15 mouse cellular contexts compared by ENCODE assay signal in genomic region chr11:66911811-66912210, GRCm38 (mm10). TPM values are rescaled to one million over a fixed set of nuclear protein-coding genes. Genes with fewer than 3 reads are reported as not detected.
DNase-seq lines count a peak whose midpoint lies in the region; ATAC-seq and TF ChIP-seq lines count a peak whose summit lies in the region.
"Had no signal": no experiment of that assay in that cellular context is flagged by ENCODE, and none has a peak within 500 bp of the region (broad histone marks: within the 10 kb centered on the region; RNA-seq: fewer than 3 reads in every experiment).

TSS of gene Pirt (plus strand) at chr11:66911981.

- H3K4me1 ChIP-seq in intestine, embryonic 15.5 days (replicated peaks) = peaks cover 7% of the 10 kb centered on the region; the same call in 1 of the 2 replicates
- peaks cover 4% of the 10 kb centered on the region; the same call in 1 of the 2 replicates for H3K4me1 ChIP-seq in intestine, postnatal 0 days (replicated peaks; ENCODE audit: control insufficient read depth, insufficient read depth, low read length)
- peaks cover 37% of the 10 kb centered on the region for H3K4me1 ChIP-seq in heart, embryonic 12.5 days (replicated peaks)
- peaks cover 23% of the 10 kb centered on the region for H3K4me1 ChIP-seq in liver, embryonic 15.5 days (replicated peaks)
- no peaks in the 10 kb centered on the region for H3K4me1 ChIP-seq in thymus, adult 2 months (replicated peaks; ENCODE audit: control insufficient read depth, insufficient read depth, low read length)

- peak; percentile 67 for DNase-seq in MN1 (ENCODE audit: low spot score)
- no peak for DNase-seq in right cerebral cortex, postnatal 25 days
- no peak for DNase-seq in left cerebral cortex, adult 8-10 months (ENCODE audit: low spot score in 2 of 2)
- no peak for DNase-seq in thymus, adult 2 months
- DNase-seq: gastrocnemius, postnatal 25 days; kidney, postnatal 36 days; lung, adult 2 months; right cerebral cortex, postnatal 4 days had no signal

- no peak within 1 kb of the TSS for H3K9ac ChIP-seq in intestine, embryonic 15.5 days
- H3K9ac ChIP-seq in intestine, postnatal 0 days (ENCODE audit: low read depth, low read length) = no peak within 1 kb of the TSS
- H3K9ac ChIP-seq in heart, embryonic 12.5 days = peak within 1 kb of the TSS; percentile 60
- no peak within 1 kb of the TSS for H3K9ac ChIP-seq in liver, embryonic 15.5 days

- no peak within 1 kb of the TSS for H3K4me3 ChIP-seq in intestine, embryonic 15.5 days (replicated peaks)
- no peak within 1 kb of the TSS for H3K4me3 ChIP-seq in intestine, postnatal 0 days (ENCODE audit: low read depth, low read length)
- peak within 1 kb of the TSS; percentile 43 for H3K4me3 ChIP-seq in heart, embryonic 12.5 days
- H3K4me3 ChIP-seq in liver, embryonic 15.5 days (replicated peaks) = no peak within 1 kb of the TSS
- H3K4me3 ChIP-seq in thymus, adult 2 months (ENCODE audit: control insufficient read depth, insufficient read depth, low read length) = no peak within 1 kb of the TSS
- H3K4me3 ChIP-seq: midbrain, embryonic 10.5 days had no signal

- H3K27me3 ChIP-seq in intestine, embryonic 15.5 days (replicated peaks) = no peaks in the 10 kb centered on the region
- H3K27me3 ChIP-seq in intestine, postnatal 0 days (replicated peaks; ENCODE audit: control insufficient read depth, insufficient read depth, low read length) = no peaks in the 10 kb centered on the region
- H3K27me3 ChIP-seq in heart, embryonic 12.5 days (replicated peaks) = 0 out of 2 replicates have a peak, but pooled peaks cover 7% of the 10 kb centered on the region
- peaks cover 11% of the 10 kb centered on the region for H3K27me3 ChIP-seq in liver, embryonic 15.5 days
- no peaks in the 10 kb centered on the region for H3K27me3 ChIP-seq in thymus, adult 2 months (ENCODE audit: control insufficient read depth, insufficient read depth, low read length)

- no peaks in the 10 kb centered on the region for H3K9me3 ChIP-seq in intestine, embryonic 15.5 days
- H3K9me3 ChIP-seq in intestine, postnatal 0 days (ENCODE audit: control insufficient read depth) = no peaks in the 10 kb centered on the region
- no peaks in the 10 kb centered on the region for H3K9me3 ChIP-seq in heart, embryonic 12.5 days (replicated peaks)
- no peaks in the 10 kb centered on the region for H3K9me3 ChIP-seq in liver, embryonic 15.5 days (replicated peaks)
- H3K9me3 ChIP-seq: midbrain, embryonic 10.5 days had no signal

- 0 out of 2 replicates have a peak within 1 kb of the TSS, but pooled peaks have one; percentile 19 for H3K4me2 ChIP-seq in intestine, embryonic 15.5 days (replicated peaks)
- no peak within 1 kb of the TSS for H3K4me2 ChIP-seq in intestine, postnatal 0 days (replicated peaks; ENCODE audit: low read depth)
- peak within 1 kb of the TSS; percentile 69 for H3K4me2 ChIP-seq in heart, embryonic 12.5 days
- peak within 1 kb of the TSS; percentile 47 for H3K4me2 ChIP-seq in liver, embryonic 15.5 days

- peak; percentile 26; the same call in 1 of the 2 replicates for ATAC-seq in intestine, embryonic 15.5 days
- ATAC-seq in intestine, postnatal 0 days = no peak
- no peak for ATAC-seq in heart, embryonic 12.5 days (ENCODE audit: insufficient number of reproducible peaks, low FRiP score)
- ATAC-seq in liver, embryonic 15.5 days (ENCODE audit: insufficient read depth) = no peak
- ATAC-seq: inflammation-experienced regulatory T-cells, adult 6 months had no signal

- H3K36me3 ChIP-seq in intestine, embryonic 15.5 days = no peaks in the 10 kb centered on the region
- H3K36me3 ChIP-seq in intestine, postnatal 0 days (ENCODE audit: control insufficient read depth, insufficient read depth) = no peaks in the 10 kb centered on the region
- no peaks in the 10 kb centered on the region for H3K36me3 ChIP-seq in heart, embryonic 12.5 days
- H3K36me3 ChIP-seq in liver, embryonic 15.5 days (replicated peaks) = no peaks in the 10 kb centered on the region
- no peaks in the 10 kb centered on the region for H3K36me3 ChIP-seq in thymus, adult 2 months (ENCODE audit: control insufficient read depth, insufficient read depth, low read length)
- H3K36me3 ChIP-seq: midbrain, embryonic 10.5 days had no signal

- WGBS in intestine, embryonic 15.5 days = 39% methylated on average over 10 of the region's 10 CpGs
- WGBS in intestine, postnatal 0 days = 54% methylated on average over 10 of the region's 10 CpGs
- WGBS in heart, embryonic 12.5 days = 23% methylated on average over 10 of the region's 10 CpGs
- WGBS in liver, embryonic 15.5 days (ENCODE audit: insufficient replicate concordance) = 39% methylated on average over 10 of the region's 10 CpGs
- 41% methylated on average over 10 of the region's 10 CpGs for WGBS in thymus, adult 2 months

- no peak for TF ChIP-seq CTCF in intestine, postnatal 0 days (IDR thresholded peaks at IDR 0.05; ENCODE audit: low read depth)
- no peak for TF ChIP-seq CTCF in thymus, adult 2 months (IDR thresholded peaks at IDR 0.05; ENCODE audit: borderline replicate concordance, control insufficient read depth, extremely low read depth, insufficient read depth, low read length, poor library complexity)

- TF ChIP-seq POLR2A in thymus, adult 2 months (IDR thresholded peaks at IDR 0.05; ENCODE audit: control insufficient read depth, extremely low read depth, insufficient read depth, low read length, poor library complexity) = no peak

- H3K27ac ChIP-seq in intestine, embryonic 15.5 days = no peak within 1 kb of the TSS
- no peak within 1 kb of the TSS for H3K27ac ChIP-seq in intestine, postnatal 0 days (ENCODE audit: low read depth, low read length)
- H3K27ac ChIP-seq in heart, embryonic 12.5 days (ENCODE audit: poor library complexity, severe bottlenecking) = peak within 1 kb of the TSS; percentile 92
- H3K27ac ChIP-seq in liver, embryonic 15.5 days (replicated peaks) = no peak within 1 kb of the TSS; the same call in 1 of the 2 replicates
- H3K27ac ChIP-seq in thymus, adult 2 months (ENCODE audit: control insufficient read depth, insufficient read depth, low read length) = no peak within 1 kb of the TSS
- H3K27ac ChIP-seq: midbrain, embryonic 10.5 days had no signal

RNA-seq across cellular contexts. Expression of gene Pirt, which starts in this region (rescaled TPM):
- 5.7 and 6.4 TPM in 2 replicates for polyA plus RNA-seq in intestine, embryonic 15.5 days (2015; fragmentation: Nextera tagmentation; extraction: Ambion mirVana)
- 4.0 and 4.7 TPM in 2 replicates for polyA plus RNA-seq in intestine, postnatal 0 days (2015; fragmentation: Nextera tagmentation; extraction: Ambion mirVana)
- 14.4 and 14.5 TPM in 2 replicates for polyA plus RNA-seq in heart, embryonic 12.5 days (2016; fragmentation: Nextera tagmentation; extraction: Ambion mirVana)
- 0.02 TPM in 1 of 2 replicates, not detected in the other for polyA plus RNA-seq in liver, embryonic 15.5 days (2015; fragmentation: Nextera tagmentation; extraction: Ambion mirVana)
- total RNA-seq in left cerebral cortex, adult 8-10 months (2022) = under 1 TPM; 0.21 to 0.33 (median 0.25) TPM
- 0.27 TPM in 1 of 2 replicates, not detected in the other for polyA plus RNA-seq in thymus, adult 2 months (2012; rRNA removed)
- polyA plus RNA-seq: inflammation-experienced regulatory T-cells, adult 6 months; testis, adult 2 months had no signal
